Mouse (Mus musculus) bone marrow, adult 2 months (tissue): ENCODE results near the gene Syn3.

Experiments used
- CTCF ChIP-seq: fragments of 200-500 bp; IDR thresholded peaks from 2 replicates; pipeline ENCODE4 v1.5.1; 2011; ENCODE audit warnings: low read length, control low read depth; ENCODE audit not compliant: control insufficient read depth, insufficient read depth
- POLR2A ChIP-seq: fragments of 200-500 bp; IDR thresholded peaks from 2 replicates; pipeline ENCODE4 v1.6.1; 2011; ENCODE audit warnings: low read depth, mild to moderate bottlenecking, control low read depth, low read length, borderline replicate concordance; ENCODE audit not compliant: control insufficient read depth

DNA sequence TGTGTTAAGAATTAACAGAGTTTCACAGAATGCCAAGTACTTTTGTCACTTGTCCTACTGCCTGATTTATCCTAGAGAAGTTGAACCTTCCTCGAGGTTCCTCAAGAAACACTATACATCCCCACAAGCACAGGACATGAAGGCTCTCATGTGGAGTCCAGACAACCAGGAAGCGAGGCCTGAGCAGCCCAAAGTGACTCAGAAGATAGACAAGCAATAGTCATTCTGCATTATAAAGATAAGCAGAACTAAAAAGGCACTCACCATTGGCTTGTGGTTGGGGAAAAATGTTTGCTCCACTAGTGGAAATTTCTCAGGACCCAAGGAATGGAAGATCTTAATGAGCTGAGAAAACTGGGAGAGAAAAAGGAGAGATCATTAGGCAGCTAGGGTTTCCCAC is 147.4 kb downstream of the Syn3 start:
- TF ChIP-seq CTCF, result no peak
- no peak for TF ChIP-seq POLR2A
